Mouse (Mus musculus): Measurements from ENCODE around the gene F830045P16Rik. TPM values are rescaled to one million over a fixed set of nuclear protein-coding genes. Genes with fewer than 3 reads are reported as not detected.
A peak's percentile ranks its signal among the peaks of the same experiment; 100 is the strongest.
"Not testable (repeated sequence)": the region's sequence is repeated elsewhere in the genome, so short reads cannot be mapped to it uniquely, and the experiment has no call there.

F830045P16Rik gene
- total RNA-seq, 1 experiment from 2014 or later: not detected

DNA sequence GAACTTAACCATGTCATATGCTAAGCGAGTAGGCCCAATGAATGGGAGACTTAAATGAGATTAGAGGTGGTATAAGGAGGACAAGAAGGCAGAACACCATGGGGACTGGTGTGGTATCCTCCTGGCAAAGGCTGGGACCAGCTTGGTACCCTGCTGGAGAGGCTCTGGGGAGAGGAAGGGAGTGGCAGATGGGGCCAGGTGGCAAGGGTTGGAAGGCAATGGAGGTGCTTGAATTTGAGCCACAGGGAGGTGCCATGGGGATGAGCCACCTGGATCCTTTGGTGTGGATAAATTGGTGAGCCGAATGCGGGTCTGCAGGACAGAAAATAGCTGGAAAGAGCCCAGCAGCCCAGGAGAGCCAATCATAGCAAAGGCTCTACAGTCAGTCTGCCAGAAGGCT is 8.5 kb upstream of the F830045P16Rik start:
- peak; percentile 11 for DNase-seq

DNA sequence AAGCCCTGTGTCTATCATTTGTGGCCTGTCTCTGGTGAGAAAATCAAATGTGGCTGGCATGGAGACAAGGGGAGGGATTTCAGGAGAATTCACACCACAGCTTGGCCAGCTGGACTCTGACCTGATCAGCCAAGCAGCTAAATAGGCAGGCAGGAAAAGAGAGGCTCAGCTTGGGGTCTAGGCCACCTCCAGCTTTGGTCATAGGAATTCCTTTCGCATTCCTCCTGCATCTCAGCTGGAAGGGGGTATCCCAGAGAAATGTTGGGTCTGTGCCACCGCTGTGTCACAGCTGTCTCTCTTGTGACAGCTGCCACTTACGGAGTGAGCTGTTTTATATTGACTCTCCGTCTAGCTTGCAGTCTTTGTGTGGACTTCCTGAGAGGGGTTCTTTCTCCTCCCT is 8.0 kb upstream of the F830045P16Rik start:
- no peak for DNase-seq

DNA sequence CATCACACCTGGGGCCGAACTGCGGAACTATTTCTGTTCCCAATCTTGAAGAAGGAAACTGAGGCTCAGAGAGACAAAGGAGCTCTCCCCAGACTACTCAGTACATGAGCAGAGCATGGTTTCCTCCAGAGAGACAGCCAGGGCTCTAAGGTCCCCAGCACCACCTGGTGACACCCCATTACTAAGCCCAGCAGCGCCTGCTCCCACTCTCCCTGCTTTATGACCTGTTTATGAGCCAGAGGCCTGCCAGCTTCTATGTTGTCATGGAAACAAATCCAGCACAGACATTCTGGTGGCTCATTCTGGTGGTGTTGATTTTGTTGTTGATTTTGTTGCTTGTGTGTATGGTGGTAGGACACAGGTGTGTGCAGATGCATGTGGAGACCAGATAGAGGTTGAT is 3.6 kb upstream of the F830045P16Rik start:
- DNase-seq: no peak

DNA sequence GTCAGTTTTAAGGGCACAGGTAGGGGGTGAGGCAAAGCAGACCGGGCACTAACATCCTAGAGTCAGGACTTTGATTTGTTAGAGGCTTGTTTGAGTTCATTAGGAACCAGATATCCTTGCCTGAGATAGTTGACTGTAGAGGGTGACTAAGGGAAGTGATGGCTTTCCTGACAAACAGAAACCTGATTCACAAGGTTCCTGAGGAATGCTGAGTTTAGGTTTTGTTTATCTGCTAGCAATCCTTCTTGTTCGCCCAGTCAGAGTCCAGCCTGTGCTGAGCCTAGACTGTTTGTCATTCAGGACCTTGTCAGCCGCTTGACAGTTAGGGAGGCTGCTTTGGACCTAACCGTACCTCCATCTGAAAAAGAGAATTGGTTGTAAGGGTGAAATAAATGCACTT is 2.8 kb upstream of the F830045P16Rik start:
- no peak for DNase-seq

DNA sequence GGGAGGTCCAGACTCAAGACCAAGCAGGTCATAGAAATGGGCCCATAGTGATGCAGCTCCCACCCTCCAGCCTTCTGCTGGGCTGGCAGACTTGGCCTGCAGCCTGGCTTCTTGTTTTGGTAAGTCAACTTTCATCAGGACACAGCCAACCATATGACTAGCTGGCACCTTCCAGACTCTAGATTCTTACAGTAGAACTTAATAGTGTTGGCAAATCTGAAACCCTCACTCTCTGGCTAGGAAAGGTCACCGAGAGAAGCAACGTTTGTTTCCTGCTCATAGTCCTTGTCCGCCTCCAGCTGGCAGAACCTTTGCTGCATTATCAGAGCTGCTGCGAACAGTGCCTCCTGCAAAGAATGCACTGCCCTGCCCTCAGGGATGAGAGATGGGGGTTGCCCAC is 1.5 kb upstream of the F830045P16Rik start:
- DNase-seq: no peak

DNA sequence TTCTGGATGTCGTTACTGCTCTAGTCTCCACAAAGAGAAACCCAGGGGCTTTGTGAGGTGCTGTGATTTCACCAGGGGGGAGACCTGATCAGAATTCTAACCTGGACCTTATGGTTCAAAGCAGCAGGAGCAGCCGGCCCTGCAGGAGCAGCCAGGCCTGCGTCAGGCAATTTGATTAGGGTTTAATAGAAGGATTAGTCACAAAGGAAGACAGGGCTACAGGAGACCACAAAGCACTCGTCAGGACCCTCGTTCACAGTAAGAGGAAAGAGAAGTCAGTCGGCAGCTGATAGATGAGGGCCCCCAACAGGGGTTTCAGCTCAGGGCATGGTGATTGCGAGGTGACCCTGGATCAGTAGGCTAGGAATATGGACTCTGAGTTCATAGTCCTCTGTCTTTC is 958 bp upstream of the F830045P16Rik start:
- DNase-seq: no peak

DNA sequence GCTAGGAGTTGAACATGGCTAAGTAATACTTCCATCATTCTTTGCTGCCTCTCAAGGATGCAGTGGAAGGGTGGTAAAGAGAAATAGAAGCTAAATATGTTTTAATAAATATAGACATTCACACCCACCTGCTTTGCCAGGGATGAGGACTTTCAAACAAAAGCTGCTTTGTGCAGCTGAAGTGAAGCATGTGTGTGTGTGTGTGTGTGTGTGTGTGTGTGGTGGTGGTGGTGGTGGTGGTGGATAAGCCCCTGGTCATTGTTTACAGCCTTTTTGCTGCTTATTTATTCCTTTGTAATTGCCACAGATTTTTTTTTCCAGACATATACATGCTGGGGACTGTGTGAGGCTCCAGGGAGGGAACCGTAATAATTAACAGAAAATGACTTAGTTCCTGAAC is 524 bp upstream of the F830045P16Rik start:
- no peak for DNase-seq

DNA sequence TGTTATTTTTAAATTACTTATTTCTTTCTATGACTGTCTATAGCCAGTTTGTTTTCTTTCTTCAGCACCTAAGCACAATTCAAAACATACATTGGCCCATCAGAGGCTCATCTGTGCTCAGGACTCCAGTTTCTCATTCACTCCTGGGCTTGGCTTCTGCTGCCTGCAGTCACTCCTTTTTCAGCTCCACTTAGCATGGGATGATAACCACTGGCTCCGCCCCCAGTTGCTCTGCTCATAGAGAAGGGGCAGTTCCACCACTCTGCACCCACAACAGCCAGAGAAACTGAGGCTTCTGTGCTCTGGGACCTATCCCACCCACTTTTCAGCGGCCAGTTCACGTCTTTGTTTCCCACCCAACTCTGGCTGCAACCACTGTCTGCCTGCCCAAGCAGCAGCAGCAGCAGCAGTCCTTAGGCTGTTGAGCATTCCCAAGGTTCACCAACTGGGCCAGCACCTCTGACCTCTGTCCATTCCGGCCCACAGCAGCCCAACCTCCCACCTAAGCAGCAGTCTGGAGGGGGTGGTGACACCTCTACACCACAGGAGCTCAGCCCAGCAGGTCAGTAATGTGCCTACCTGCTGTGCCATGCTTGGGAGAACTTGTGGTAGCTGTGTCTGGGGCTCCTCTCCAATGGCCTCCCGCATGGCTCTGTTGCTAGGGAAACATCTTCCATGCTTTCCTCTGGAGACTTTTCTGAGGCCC is 1.4 kb downstream of the F830045P16Rik start:
- no peak for DNase-seq

DNA sequence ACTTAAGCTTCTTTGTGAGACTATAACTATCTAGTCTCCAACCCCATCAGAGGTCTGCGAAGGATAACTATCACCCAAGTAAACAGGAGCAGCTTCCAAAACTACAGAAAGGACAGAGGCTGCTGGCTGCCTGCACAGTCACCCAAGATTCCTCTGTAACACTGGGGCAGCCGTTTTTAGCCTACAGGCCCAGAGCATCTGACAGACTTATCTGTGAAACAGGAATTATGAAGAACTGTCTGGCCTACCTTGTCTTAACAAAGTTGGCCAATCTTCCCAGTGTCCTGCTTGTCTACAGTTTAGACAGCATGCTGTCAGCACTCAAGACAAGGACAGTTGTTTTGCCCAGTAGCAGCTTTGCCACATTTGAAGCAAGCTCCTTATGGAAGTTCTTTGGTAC is 4.5 kb downstream of the F830045P16Rik start:
- no peak for DNase-seq

DNA sequence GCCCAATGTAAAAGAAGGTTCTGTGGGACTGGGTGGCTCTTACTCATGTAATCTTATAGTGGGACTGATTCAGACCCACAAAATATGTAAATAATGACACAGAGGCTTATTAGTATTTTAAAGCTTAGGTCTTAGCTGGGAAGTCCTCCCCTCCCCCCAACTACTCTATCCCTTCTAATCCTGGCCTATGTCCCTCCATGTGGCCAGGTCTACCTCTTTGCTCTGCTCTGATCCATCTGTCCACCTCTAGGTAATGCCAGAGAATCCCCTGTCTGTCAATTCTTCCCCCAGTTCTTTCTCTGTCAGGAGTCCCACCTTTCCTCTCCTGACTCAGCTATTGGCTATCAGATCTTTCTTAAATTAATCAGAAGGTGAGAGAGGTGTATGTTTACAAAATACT is 5.3 kb downstream of the F830045P16Rik start:
- no peak for DNase-seq

DNA sequence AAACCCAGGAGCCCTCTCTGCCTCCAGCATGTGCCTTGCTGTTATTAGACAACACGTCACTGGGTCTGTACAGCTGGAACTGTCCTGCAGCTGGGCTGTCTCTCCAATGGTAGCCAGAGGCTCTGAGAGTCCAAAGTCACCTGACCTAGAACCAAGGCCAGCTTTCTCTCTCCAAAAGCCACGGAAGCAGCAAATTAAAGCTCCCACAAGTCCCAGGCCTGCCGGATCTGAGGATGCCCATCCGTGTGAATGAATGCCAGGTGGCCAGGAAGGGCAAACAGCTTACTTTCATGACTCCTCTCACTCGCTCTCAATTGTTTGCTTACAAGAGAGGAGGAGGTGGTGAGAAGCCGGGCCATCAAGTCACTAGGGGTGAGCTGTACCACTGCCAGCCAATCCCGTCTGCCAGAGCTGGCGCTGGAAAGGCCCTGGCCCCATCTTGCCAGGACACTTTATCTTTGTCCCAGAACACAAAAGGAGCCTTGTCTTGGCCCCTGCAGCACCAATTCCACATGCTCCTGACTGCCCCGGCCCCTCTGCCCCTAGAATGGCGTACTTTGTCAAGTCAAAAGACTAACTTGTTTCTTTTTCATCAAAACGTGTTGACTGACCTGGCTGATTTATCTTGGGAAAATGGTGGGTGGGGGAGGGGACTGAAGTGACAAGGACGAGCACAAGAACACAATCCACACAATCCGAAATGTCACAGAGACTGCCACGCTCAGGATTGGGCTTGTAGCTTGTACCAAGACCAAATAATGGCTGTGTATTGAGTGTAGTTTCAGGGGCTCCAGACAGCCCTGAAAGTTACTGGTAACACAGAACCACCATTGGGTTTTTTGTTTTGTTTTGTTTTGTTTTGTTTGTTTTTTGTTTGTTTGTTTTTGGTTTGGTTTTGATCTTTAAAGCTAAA is 6.8 kb downstream of the F830045P16Rik start:
- DNase-seq: peak; percentile 45

DNA sequence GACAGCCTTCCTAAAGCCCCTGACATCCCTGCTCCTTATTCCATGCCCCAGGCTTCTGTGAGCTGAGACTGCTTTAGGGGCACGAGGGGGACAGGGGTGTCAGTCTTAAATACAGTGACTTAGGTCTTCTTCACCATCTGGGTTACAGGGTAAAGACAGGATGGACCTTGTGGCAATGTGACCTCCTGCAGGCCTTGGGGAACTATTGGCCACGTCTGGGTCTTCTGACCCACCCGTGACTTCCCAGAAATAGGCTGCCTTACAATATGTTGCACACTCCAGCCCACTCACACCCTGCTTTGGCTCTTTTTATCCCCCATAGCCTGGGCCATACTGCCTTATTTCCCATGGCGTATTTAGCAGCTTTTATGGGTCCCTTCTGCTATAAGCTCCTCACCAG is 8.5 kb downstream of the F830045P16Rik start:
- no peak for DNase-seq

DNA sequence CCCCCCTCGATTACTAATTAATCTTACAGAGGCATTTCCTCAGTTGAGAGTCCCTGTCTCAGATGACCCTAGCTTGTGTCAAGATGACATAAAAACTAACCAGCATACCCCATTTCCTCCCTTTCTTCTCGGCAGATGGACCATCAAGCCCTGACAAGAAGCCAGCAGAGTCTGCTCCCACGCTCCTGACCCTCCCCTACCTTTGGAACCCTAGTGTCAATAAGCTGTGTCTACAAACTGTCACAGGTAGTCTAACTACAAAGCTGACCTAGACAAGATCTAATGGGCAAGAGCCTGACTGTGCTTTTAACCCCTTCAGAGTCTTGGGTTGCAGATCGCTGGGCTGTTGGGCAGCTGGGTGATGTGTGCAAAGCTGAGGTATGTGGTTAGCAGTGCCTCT is 10.1 kb downstream of the F830045P16Rik start:
- no peak for DNase-seq

DNA sequence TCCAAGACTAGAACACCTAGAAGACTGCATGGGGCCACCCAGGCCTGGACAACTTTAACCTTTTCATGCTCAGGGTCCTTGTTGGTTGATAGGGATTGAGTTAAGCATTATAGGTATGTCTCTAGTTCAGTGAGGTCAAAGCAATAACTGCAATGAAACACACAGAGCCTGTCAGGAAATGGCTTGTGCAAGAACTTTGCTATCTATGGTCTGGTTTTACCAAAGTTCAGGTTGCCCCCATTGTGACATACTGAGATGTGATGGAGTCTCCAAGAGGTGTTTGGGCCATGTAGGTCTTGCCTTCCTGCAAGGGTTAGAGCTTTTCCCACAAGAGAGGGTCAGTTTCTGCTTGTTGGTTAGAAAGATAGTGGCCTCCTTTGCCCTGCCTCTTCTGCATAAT is 10.8 kb downstream of the F830045P16Rik start:
- DNase-seq: no peak

DNA sequence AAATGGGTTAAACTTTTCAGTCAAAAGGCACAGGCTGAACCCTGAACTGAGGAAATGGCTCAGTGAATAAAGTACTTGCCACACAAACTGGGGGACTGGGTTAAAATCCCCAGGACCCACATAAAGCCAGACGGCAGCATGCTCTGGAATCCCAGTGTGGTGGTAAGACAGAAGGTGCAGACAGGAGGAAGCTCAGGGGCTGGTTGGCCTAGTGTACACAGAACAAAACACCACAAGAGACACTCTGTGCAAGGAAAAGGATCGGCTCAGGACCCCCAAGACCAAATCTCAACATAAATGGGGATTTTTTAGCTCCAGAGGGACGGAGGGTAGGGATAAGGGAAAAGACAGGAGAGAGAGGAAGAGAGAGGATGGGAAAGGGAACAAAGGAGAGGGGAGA is 17.9 kb downstream of the F830045P16Rik start:
- no peak for DNase-seq

DNA sequence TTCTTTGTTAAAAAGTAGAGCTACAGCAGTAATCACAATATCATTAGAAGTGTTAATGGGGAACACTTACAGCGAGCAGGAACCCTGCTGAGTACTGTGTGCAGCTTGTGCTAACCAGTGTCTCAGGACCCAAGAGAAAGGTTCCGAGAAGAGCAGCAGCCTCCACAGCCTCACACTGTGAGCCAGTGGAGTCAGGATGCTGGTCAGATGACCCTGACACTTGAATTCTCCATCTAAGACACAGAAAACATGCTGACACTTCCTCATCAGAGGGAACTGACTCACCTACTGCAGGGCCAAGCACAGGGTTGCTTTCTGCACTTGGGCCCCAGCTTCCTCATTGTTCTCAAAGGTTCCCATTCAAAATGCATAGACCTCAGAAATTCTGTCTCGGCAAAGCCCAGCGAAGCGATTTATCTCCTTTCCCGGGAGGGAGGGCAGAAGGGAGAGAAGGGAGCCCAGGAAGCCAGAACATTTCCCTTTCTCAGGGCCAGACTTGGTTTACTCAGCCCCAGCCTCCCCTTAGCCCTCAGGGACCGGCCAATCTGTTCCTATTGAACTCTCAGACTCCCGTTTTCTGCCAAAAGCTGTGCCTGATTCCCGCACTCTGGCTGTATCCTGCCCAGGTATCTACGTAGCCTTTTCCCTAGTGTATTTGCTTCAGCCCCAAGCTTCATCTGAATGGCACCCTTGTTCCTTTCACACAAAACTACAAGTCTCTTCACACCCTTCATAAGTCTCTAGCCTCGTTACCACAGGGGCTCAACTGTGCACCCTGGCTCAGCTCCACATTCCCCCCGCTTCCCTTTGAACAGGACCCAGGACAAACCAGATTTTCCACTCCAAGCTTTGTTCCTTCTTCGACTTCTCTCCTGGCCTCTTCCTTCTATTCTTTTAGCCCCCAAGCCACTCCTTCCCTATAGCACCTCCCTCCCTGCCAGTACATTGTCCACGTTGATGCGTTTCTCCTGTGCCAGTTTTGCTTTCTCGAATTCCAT is 21.2 kb downstream of the F830045P16Rik start:
- DNase-seq: no peak

DNA sequence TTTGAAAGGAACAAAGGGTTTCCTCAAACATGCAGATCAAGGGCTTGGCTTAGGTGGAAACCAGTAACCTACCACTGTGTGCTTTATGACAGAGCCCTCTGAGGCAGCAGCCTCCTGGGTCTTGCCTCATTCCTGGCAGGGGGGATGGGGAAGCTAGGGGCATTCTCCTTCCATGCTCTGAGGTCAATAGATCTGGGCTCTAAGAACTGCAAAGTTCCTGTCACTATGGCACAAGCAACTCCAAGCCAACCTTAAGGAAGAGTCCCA is 22.1 kb downstream of the F830045P16Rik start:
- no peak for DNase-seq

DNA sequence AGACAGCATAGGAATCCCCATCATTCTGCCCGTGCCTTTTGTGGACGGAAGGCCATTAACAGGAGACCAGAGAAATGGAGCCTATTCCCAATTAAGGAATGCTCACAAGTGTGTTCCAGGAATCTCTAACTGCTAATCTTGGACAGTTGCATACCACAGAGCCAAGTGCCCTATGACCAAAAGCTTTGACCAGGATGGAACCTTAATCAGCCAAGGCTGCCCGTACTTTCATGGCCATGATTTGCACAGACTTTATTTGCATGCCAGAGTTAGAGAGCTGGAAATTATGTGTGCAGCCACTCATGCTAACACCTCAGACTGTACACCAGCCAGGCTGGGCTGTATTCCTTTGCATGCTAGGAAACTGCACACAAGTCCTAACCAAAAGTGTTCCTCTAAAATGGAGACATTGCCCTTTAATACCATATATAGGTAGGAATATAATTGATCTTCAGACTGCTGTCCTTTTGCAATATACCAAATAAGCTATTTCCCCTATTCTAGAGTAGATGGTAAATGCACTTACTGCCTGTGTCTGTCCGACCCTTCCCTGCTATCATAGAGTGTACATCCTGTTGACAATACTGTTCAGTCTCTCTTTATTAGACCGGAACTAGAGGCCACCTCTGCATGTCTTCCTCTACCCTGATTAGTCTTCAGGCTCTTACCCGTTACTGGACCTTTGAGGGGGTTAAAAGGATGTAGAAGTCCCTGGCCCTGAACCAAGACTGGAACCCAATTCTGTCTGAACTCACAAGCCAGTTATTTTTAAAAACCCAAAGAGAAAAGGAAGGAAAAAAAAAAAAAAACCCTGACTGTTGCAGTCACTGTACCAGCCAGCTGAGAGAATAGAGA is 22.6 kb downstream of the F830045P16Rik start:
- no peak for DNase-seq

DNA sequence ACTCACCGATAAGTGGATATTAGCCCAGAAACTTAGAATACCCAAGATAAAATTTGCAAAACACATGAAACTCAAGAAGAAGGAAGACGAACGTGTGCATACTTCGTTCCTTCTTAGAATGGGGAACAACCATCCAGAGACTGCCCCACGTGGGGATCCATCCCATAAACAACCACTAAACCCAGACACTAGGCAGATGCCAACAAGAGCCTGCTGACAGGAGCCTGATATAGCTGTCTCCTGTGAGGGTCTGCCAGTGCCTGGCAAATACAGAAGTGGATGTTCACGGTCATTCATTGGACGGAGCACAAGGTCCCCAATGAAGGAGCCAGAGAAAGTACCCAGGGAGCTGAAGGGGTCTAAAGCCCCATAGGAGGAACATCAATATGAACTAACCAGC is 24.3 kb downstream of the F830045P16Rik start:
- DNase-seq: not testable (repeated sequence)

DNA sequence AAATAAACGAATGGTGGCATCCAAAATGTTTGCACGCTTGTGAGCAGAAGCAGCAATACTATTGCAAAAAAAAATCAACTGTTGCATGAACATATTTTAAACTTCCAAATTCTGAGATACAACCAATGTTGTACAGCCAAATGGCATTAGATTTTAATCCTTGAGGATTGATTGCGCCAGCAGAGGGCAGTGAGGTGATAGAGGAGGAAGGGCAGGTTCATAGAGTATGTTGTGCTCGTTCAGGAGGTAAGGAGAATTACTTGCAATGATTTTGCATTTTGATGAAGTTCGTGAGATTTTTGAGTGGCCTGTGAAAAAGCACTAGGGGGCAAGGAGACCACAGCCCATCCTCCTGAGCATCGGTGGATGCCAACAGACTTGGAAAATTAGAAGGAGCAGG is 33.8 kb downstream of the F830045P16Rik start:
- DNase-seq: peak; percentile 67

DNA sequence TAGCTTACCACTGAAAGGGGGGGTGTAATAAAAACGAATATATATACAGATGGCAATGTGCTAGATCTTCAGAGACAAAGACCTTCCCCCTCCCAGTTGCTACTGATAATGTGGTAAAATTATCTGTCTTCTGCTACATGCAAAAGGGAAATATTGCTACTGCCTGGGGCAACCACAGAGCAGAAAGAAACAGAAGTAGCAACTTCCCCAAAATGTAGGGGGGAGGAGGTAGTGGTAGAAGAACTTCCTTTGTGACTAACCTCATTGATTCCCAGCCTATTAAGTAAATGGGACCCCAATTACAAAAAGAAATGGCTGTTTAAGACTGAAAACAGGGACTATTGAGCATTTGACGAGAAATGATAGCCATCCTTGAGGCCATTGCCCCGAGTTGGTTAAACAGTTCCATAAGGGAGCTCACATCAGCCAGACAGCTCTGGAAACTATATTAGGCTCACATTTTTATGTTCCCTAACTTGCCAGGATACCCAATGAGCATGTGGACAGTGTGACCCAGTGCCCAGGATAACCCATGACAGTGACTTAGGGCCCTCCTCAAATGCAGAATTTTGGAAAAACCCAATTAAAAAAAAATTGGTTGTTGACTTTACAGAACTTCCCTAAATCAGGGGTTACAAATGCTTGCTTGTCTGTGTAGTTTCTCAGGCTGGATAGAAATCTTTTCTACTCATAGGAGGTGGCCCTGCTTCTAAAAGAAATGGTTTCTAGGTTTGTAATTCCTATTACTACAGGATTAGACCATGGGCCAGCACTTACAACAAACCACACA is 46.7 kb downstream of the F830045P16Rik start:
- DNase-seq: no peak
